Mouse (Mus musculus) spleen, postnatal 0 days (tissue): Measurements from ENCODE around the gene Zfp275. TPM values are rescaled to one million over a fixed set of nuclear protein-coding genes. Genes with fewer than 3 reads are reported as not detected.

ENCODE experiments used
- polyA plus RNA-seq: library from polyadenylated mRNA; unstranded; fragments of >200 nt; fragmentation: Nextera tagmentation; extraction: Ambion mirVana; gene quantifications from 2 replicates; pipeline ENCODE4 v1.2.1, GENCODE M21; 2015

Zfp275 gene
- polyA plus RNA-seq: 1.9 and 2.4 TPM in 2 replicates

GRCm38 (mm10) chrX:73342483-73342895, at the start of gene Zfp275:
Gene Zfp275, plus strand, starts transcription at chrX:73342621.

GRCm38 (mm10) chrX:73292876-73293275, 49.5 kb upstream of the Zfp275 start, which contains the start of the genes Xlr5a and Xlr5c:
Gene Xlr5a, minus strand, starts transcription at chrX:73292976.
Gene Xlr5c, minus strand, starts transcription at chrX:73292976.

GRCm38 (mm10) chrX:73336740-73337139, 5.7 kb upstream of the Zfp275 start, which contains the start of gene Gm45015:
Gene Gm45015, minus strand, starts transcription at chrX:73336840.

GRCm38 (mm10) chrX:73398636-73399035, 56.2 kb downstream of the Zfp275 start, which contains the start of gene Gm18336:
Gene Gm18336, minus strand, starts transcription at chrX:73398736.

Other genes starting within 250 kb of the Zfp275 start
- 0.69 and 0.72 TPM in 2 replicates for gene Xlr3a, start 245.5 kb upstream of the Zfp275 start, polyA plus RNA-seq
- not detected in 2 replicates for gene Gm14685, start 225.6 kb upstream of the Zfp275 start, polyA plus RNA-seq
- not detected in 2 replicates for gene Xlr5b, start 193.8 kb upstream of the Zfp275 start, polyA plus RNA-seq
- gene DXBay18, start 193.2 kb upstream of the Zfp275 start, polyA plus RNA-seq: not detected in 2 replicates
- gene Spin2d, start 165.6 kb upstream of the Zfp275 start, polyA plus RNA-seq: not detected in 2 replicates
- 0.99 and 2.5 TPM in 2 replicates for gene Xlr3b, start 150.4 kb upstream of the Zfp275 start, polyA plus RNA-seq
- gene Xlr4b, start 128.3 kb upstream of the Zfp275 start, polyA plus RNA-seq: 3.2 and 4.1 TPM in 2 replicates
- 6.4 and 8.1 TPM in 2 replicates for gene F8a, start 114.3 kb upstream of the Zfp275 start, polyA plus RNA-seq
- gene Xlr4c, start 99.5 kb upstream of the Zfp275 start, polyA plus RNA-seq: 0.48 and 1.4 TPM in 2 replicates
- gene Xlr3c, start 77.2 kb upstream of the Zfp275 start, polyA plus RNA-seq: not detected in 2 replicates
- not detected in 2 replicates for gene Xlr5a, start 49.6 kb upstream of the Zfp275 start, polyA plus RNA-seq
- not detected in 2 replicates for gene Xlr5c, start 49.6 kb upstream of the Zfp275 start, polyA plus RNA-seq
- gene Gm45015, start 5.8 kb upstream of the Zfp275 start, polyA plus RNA-seq: not detected in 2 replicates
- not detected in 2 replicates for gene Gm18336, start 56.1 kb downstream of the Zfp275 start, polyA plus RNA-seq
- gene Zfp92, start 68.5 kb downstream of the Zfp275 start, polyA plus RNA-seq: not detected in 2 replicates
- not detected in 2 replicates for gene Trex2, start 92.7 kb downstream of the Zfp275 start, polyA plus RNA-seq
- gene Haus7, start 116.4 kb downstream of the Zfp275 start, polyA plus RNA-seq: 30.2 and 32.9 TPM in 2 replicates
- 80.5 and 93.3 TPM in 2 replicates for gene Bgn, start 141.0 kb downstream of the Zfp275 start, polyA plus RNA-seq
- gene Atp2b3, start 160.5 kb downstream of the Zfp275 start, polyA plus RNA-seq: not detected in 2 replicates